Mouse (Mus musculus) embryonic facial prominence, embryonic 11.5 days (tissue): ENCODE data around the gene BC030870. TPM values are rescaled to one million over a fixed set of nuclear protein-coding genes. Genes with fewer than 3 reads are reported as not detected.

Experiments used
- ATAC-seq: fragments of 200-750 bp; cut with Nextera tagmentation; replicated peaks from 2 replicates; pipeline ENCODE4 v1.8.0; 2017; ENCODE audit warnings: low read depth; ENCODE audit not compliant: insufficient number of reproducible peaks, low FRiP score, low TSS enrichment
- DNase-seq: peaks from one replicate; pipeline ENCODE4 v3.0.0-alpha.2; 2015; ENCODE audit warnings: low spot score
- H3K27ac ChIP-seq: fragments of 300-500 bp; sonication (generic); replicated peaks from 2 replicates; pipeline ENCODE4 v1.5.1; 2014; ENCODE audit warnings: mild to moderate bottlenecking, low read depth, low read length, control low read depth
- H3K27me3 ChIP-seq: fragments of 300-500 bp; sonication (generic); 2 replicates; pipeline ENCODE4 v1.6.1; 2014; ENCODE audit warnings: mild to moderate bottlenecking, low read length, moderate library complexity, mixed read lengths; ENCODE audit not compliant: control insufficient read depth, insufficient read depth
- H3K36me3 ChIP-seq: fragments of 300-500 bp; sonication (generic); replicated peaks from 2 replicates; pipeline ENCODE4 v1.6.1; 2014; ENCODE audit warnings: low read depth, mild to moderate bottlenecking, low read length, moderate library complexity, mixed read lengths; ENCODE audit not compliant: control insufficient read depth, insufficient read depth
- H3K4me1 ChIP-seq: fragments of 300-500 bp; sonication (generic); 2 replicates; pipeline ENCODE4 v1.6.1; 2014; ENCODE audit warnings: low read length, mixed read lengths; ENCODE audit not compliant: control insufficient read depth, insufficient read depth
- H3K4me2 ChIP-seq: fragments of 300-500 bp; sonication (generic); 2 replicates; pipeline ENCODE4 v1.6.1; 2014; ENCODE audit warnings: low read depth, mild to moderate bottlenecking, control low read depth, low read length, moderate library complexity
- H3K4me3 ChIP-seq: fragments of 300-500 bp; sonication (generic); 2 replicates; pipeline ENCODE4 v1.5.1; 2014; ENCODE audit warnings: low read depth, low read length, control low read depth
- H3K9ac ChIP-seq: fragments of 300-500 bp; sonication (generic); replicated peaks from 2 replicates; pipeline ENCODE4 v1.6.1; 2014; ENCODE audit warnings: mild to moderate bottlenecking, control low read depth, low read length
- H3K9me3 ChIP-seq: fragments of 300-500 bp; sonication (generic); replicated peaks from 2 replicates; pipeline ENCODE4 v1.6.1; 2016; ENCODE audit warnings: mild to moderate bottlenecking, low read length, inconsistent platforms, mixed read lengths; ENCODE audit not compliant: control insufficient read depth
- WGBS: fragments of 180-500 bp; shearing (Covaris S2); extraction: QIAGEN DNeasy Blood & Tissue Kit; methylation state at CpG from one replicate; pipeline ENCODE4 v1.1.7; 2014; 5-methylcytosine and 5-hydroxymethylcytosine counted together
- polyA plus RNA-seq: library from polyadenylated mRNA; unstranded; fragments of >200 nt; fragmentation: Nextera tagmentation; extraction: Ambion mirVana; gene quantifications from 2 replicates; pipeline ENCODE4 v1.2.1, GENCODE M21; 2014

Gene BC030870
- polyA plus RNA-seq, 1 experiment from 2014 or later, result not detected

- H3K9ac ChIP-seq, result no peak overlapping the region
- 86% methylated on average over 3 of the region's 3 CpGs for WGBS
- no peaks in the 10 kb centered on the region for H3K27me3 ChIP-seq
- H3K9me3 ChIP-seq, result no peaks in the 10 kb centered on the region
- no peak for DNase-seq
- H3K36me3 ChIP-seq, result no peaks in the 10 kb centered on the region
- H3K4me3 ChIP-seq, result no peak overlapping the region
- H3K27ac ChIP-seq, result no peak overlapping the region
- no peaks in the 10 kb centered on the region for H3K4me1 ChIP-seq
- ATAC-seq, result no peak
- no peak overlapping the region for H3K4me2 ChIP-seq
These were observed 2.9 kb downstream of the BC030870 start for GRCm38 (mm10) chr8:65126454-65126853.

GRCm38 (mm10) chr8:65126014-65126413 is 3.3 kb downstream of the BC030870 start:
- Histone ChIP-seq H3K36me3 (no peaks in the 10 kb centered on the region), H3K4me3 (no peak overlapping the region), H3K4me1 (no peaks in the 10 kb centered on the region), H3K4me2 (no peak overlapping the region), H3K27me3 (no peaks in the 10 kb centered on the region), H3K9me3 (no peaks in the 10 kb centered on the region), H3K27ac (no peak overlapping the region), H3K9ac (no peak overlapping the region)
- ATAC-seq, result no peak
- WGBS, result 69% methylated on average over 1 of the region's 1 CpGs
- no peak for DNase-seq

GRCm38 (mm10) chr8:65112092-65112491 is 17.3 kb downstream of the BC030870 start:
- no peak for DNase-seq
- H3K36me3 ChIP-seq, result no peaks in the 10 kb centered on the region
- no peak for ATAC-seq
- no peak overlapping the region for H3K4me2 ChIP-seq
- no peaks in the 10 kb centered on the region for H3K27me3 ChIP-seq
- no peak overlapping the region for H3K27ac ChIP-seq
- H3K4me3 ChIP-seq, result no peak overlapping the region
- H3K9me3 ChIP-seq, result no peaks in the 10 kb centered on the region
- 86% methylated on average over 6 of the region's 6 CpGs for WGBS
- no peak overlapping the region for H3K9ac ChIP-seq
- no peaks in the 10 kb centered on the region for H3K4me1 ChIP-seq

- WGBS, result 39% methylated on average over 5 of the region's 5 CpGs
- no peak; the same call in 1 of the 2 replicates for ATAC-seq
- peak; percentile 82 for DNase-seq
These were observed 19.1 kb downstream of the BC030870 start for GRCm38 (mm10) chr8:65110285-65110691.

GRCm38 (mm10) chr8:65108936-65109335 is 20.4 kb downstream of the BC030870 start:
- no peak overlapping the region for H3K4me3 ChIP-seq
- WGBS, result 82% methylated on average over 6 of the region's 6 CpGs
- DNase-seq (no peak), ATAC-seq (no peak)
- no peaks in the 10 kb centered on the region for H3K36me3 ChIP-seq
- no peak overlapping the region for H3K27ac ChIP-seq
- H3K4me2 ChIP-seq, result no peak overlapping the region
- no peaks in the 10 kb centered on the region for H3K27me3 ChIP-seq
- no peaks in the 10 kb centered on the region for H3K9me3 ChIP-seq
- H3K4me1 ChIP-seq, result no peaks in the 10 kb centered on the region
- no peak overlapping the region for H3K9ac ChIP-seq

More at GRCm38 (mm10) chr8:65110285-65110691, 19.1 kb downstream of the BC030870 start:
- H3K4me2 ChIP-seq, result no peak overlapping the region
- H3K9me3 ChIP-seq, result no peaks in the 10 kb centered on the region
- H3K4me3 ChIP-seq, result no peak overlapping the region
- no peak overlapping the region for H3K27ac ChIP-seq
- no peaks in the 10 kb centered on the region for H3K27me3 ChIP-seq
- H3K9ac ChIP-seq, result no peak overlapping the region
- no peaks in the 10 kb centered on the region for H3K4me1 ChIP-seq
- no peaks in the 10 kb centered on the region for H3K36me3 ChIP-seq

DNA sequence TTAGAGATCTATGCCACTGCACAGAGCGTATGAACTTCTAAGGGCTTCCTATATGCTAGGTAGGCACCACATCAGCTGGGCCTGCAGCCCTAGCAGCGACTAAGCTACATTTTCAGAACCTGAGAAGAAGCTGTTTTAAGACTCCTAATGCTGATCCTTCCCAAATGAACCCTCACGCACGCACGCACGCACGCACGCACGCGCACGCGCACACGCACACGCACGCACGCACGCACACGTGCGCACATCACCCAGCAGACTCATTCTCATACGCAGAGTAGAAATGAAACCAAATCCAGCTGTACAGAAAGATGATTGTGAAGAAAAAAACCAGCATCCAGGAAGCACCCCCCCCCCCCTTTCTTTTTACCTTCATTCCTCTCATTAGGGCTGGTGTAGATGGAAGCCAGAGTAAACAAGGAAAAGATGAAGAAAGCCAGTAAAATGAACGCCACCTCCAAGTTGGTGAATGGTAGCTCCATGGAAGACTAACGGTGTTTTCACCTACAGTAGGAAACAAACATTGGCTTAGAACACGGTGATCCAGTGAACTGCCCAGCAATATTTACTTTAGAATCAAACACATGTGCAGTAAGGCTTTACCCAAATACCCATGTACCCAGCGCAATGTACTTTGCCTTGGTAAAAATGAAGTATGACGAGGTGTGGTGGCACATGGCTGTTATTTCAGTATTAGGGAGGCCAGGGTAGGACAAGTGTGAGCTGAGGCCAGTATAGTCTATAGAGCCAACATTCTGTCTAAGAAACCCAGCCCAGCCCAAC is 21.2 kb downstream of the BC030870 start:
- Histone ChIP-seq H3K9me3 (no peaks in the 10 kb centered on the region), H3K9ac (no peak overlapping the region), H3K27ac (no peak overlapping the region), H3K4me1 (no peaks in the 10 kb centered on the region), H3K27me3 (no peaks in the 10 kb centered on the region), H3K4me2 (no peak overlapping the region), H3K36me3 (no peaks in the 10 kb centered on the region), H3K4me3 (no peak overlapping the region)
- no peak for ATAC-seq
- WGBS, result 93% methylated on average over 25 of the region's 25 CpGs
- DNase-seq, result no peak

DNA sequence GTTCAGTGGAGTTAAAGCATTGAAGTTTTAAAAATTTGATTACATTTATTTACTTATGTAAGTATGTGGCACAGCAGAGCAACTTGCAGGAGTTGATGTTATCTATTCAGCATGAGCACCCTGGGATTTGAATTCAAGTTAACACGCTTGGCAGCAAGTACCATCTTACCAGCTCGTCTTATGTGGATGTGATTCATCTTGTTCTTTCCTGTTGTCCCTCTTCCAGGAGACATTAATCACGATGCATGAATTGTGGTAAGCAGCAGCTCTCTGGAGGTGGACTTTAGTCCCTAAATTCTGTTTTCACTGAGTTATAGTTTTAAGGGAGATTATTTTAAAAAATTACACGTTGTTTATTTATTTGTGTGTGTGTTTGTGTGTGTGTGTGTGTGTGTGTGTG is 25.3 kb downstream of the BC030870 start:
- Histone ChIP-seq H3K4me1 (no peaks in the 10 kb centered on the region), H3K9ac (no peak overlapping the region), H3K9me3 (no peaks in the 10 kb centered on the region), H3K4me2 (no peak overlapping the region), H3K27ac (no peak overlapping the region), H3K4me3 (no peak overlapping the region), H3K27me3 (no peaks in the 10 kb centered on the region), H3K36me3 (no peaks in the 10 kb centered on the region)
- ATAC-seq (no peak), DNase-seq (no peak)
- 81% methylated on average over 4 of the region's 4 CpGs for WGBS

DNA sequence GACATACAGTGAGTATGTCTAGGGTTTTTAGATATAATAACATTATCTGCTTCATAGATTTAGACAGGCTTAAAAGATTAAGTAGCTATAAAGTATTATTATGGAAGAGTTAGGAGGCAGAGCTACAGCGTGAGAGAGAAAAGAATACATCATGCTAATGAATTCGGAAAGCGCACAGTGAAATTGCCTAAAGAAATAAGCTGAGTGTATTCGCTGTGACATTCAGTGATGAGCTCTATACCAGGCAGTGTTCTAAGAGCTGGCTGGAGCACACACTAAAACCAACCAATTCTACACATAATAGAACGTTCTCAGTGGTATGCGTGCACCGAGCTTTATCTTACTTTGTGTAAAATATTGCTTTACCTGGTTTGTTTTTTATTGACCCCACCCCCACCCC is 25.7 kb downstream of the BC030870 start:
- Histone ChIP-seq H3K4me1 (no peaks in the 10 kb centered on the region), H3K36me3 (no peaks in the 10 kb centered on the region), H3K4me2 (no peak overlapping the region), H3K27me3 (no peaks in the 10 kb centered on the region), H3K4me3 (no peak overlapping the region), H3K9me3 (no peaks in the 10 kb centered on the region), H3K9ac (no peak overlapping the region), H3K27ac (no peak overlapping the region)
- ATAC-seq (no peak), DNase-seq (no peak)
- 87% methylated on average over 7 of the region's 7 CpGs for WGBS
